Mouse (Mus musculus) gastrocnemius, adult 8-10 months (tissue): ENCODE measurements around the gene Rhpn2. TPM values are rescaled to one million over a fixed set of nuclear protein-coding genes. Genes with fewer than 3 reads are reported as not detected.

Source experiments
- DNase-seq, 2 experiments: peaks; one replicate each; pipeline ENCODE4 v3.0.0; 2022; ENCODE audit warnings: low spot score in 2 of 2
- total RNA-seq, 4 experiments: library from RNA; stranded (reverse); gene quantifications; 2 replicates each; pipeline ENCODE4 v1.2.4; 2022

The Rhpn2 gene
- total RNA-seq, 4 experiments from 2014 or later, result 1.7 to 13.0 (median 3.2) TPM

DNA sequence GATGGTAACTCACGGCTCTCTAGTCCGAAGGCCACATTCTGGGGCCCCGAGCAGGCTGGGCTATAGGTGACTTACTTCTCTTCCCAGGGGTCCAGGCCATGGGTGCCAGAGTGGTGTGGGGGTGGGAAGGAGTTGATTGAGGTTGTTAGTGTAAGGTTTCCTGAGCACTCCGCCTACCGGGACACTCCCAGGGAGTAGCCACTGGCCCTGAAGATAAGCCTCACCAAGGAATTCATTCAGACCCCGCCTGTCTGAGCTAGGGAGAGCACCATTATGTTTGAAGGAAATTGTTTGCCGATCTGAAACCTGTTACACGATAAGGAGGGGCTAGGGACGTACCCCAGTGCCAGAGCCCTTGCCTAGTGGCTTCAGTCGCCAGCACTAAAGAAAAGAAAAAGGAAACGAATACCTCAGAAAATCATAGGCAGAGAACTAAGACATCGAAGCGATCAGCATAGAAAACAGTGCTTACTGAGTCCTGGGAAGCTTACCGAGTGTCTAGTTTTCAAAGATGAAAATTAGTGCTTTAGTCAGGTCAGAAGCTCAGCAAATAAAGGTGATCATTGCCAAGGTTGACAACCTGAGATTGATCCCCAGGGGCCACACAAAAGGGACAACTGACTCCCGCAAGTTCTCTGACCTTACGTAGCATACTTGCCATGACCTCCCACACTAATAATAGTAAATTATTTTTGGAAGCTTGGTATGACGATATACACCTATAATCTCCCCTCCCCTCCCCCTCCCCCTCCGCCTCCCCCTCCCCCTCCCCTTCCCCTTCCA, 14.1 kb downstream of the Rhpn2 start:
- no peak for DNase-seq

DNA sequence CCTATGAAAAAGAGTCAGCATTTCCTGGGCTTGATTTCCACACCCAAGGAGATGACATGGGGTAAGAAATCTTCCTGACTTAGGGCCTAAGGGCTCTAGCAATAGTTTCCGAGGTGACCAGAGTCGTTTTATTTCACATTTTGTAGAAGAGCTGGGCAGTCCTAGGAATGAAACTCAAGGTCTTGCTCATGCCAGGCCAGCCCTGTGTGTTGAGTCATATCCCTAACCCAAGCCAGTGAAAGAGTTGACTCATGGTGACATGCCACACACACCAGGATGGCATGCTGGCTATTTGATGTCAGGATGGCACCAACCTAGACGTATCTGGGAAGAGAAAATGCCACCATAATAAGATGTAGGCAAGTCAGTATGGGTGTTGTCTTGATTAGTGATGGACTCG, 15.1 kb downstream of the Rhpn2 start:
- DNase-seq, result no peak

DNA sequence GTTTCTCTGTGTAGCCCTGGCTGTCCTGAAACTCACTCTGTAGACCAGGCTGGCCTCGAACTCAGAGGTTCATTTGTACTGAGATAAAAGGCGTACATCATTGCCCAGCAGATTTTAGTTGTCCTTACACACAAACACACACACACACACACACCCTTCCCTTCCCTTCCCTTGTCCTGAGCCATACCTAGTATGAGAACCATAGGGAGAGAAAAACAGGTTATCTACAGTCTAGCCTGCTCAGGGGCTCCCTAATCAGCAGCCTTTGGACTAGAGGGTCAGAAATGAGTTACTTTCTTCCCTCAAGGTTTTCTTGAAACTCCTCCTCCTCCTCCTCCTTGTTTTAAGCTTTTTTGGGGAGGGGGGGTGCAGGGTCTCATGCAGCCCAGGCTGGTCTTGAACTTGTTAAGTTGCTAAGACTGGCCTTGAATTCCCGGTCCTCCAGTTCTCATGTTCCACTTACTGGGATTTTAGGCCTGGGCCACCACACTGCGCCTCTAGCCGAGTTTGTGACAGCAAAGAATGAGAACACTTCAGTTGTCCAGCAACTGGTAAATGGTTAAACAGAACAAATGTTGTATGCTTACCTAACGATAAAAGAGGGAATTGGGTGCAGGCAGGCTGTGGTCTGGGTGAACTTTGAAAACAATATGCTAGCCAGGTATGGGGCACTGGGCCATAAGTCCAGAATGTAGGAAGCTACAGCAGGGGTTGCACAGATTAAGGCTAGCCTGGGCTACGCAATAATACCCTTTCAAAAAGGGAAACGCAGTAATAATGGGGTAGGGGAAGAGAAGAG, 16.1 kb downstream of the Rhpn2 start:
- no peak for DNase-seq

DNA sequence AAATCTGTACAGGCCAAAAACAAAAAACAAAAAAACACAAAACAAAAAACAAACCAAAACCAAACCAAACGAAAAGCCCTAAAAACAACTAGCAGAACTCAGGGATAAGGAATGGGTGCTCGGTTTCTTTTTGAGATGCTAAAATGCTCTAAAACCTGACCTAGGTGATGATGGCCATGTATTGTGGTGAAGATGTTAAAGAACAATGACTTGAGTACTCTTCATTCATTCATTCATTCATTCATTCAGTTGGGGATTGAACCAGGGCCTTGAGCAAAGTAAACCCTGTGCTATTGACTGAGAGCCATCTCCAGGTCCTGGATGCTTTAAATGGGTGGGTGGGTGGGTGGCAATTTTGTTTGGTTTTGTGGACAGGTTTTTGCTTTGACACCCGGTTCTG, 17.2 kb downstream of the Rhpn2 start:
- no peak for DNase-seq

DNA sequence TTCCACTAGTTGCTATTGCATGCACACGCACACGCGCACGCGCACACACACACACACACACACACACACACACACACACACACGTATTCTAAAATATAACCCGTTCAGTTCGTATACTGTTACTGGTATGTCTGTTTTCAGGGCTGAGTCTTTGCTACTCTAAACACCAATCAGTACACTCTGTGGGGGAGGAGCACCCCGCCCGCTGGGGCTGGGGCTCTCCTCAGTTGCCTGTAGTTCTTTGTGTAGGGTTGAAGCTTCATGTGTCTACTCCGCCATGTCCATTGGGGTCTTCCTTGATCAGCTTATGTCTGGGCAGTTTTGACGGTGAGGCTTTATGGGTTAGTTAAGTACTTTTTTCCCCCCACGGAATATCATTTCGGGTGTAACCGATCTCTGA, 19.3 kb downstream of the Rhpn2 start:
- DNase-seq, result no peak

DNA sequence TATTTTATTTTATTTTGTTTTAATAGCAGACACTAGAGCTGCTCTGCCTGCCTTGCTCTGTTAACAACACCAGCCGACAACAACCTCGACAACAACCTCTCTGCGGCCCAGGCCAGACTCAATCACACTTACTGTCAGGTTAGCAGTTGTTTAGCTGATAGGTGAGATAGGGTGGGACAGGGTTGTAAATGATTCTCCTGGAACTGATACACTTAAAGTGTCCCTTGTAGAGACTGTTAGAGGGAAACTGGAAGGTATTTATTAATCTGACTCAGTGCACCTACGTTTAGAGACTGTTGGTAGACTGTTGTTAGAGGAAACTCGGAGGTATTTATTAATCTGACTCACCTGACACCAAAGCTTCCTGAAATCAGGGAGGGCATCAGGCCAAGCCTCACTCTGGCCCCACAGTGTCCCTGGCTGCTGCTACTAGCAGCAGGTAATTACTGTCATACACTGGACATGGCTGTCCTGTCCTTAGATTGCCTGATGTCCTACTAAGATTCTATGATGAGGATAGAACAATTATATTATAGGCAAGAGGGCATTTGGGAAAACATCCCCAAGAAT, 21.4 kb downstream of the Rhpn2 start:
- DNase-seq, result no peak

DNA sequence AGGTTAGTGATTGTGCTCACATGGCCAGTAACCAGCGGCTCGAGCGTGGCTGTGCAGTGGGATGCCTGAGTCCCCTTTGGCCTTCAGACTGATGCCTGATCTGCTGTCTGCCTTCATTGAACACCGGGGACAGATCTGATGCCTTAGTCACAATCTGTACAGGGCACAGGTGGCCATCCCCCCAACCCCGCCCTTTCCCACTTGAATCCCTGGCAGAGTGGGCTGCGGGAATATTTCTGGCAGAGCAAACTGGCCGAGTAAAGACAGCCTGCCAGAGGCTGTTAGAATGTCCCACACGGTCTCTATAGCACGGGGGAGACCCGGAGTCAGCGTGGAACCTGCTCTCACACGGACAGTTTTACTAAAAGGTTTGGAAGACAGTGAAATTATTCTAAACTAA, 23.7 kb downstream of the Rhpn2 start:
- no peak for DNase-seq

DNA sequence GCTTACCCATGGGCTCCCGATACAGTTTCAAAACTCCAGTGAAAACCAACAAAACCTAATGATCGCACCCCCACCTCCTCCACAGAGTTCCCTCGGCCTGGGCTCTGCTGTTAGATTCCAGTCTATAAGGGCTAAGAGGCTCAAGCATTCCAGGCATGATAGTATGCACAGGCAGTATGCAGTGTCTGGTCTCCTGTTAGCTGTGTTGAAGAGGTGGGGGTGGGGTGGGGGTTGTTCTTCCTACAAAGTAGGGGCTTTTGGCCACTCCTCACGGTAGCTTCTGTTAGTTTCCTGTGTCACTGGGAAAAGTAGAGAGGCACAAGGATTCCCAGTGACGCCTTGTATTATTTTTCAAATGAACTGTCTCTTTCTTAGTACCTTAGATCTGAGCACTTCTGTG, 28.3 kb downstream of the Rhpn2 start:
- DNase-seq, result no peak

DNA sequence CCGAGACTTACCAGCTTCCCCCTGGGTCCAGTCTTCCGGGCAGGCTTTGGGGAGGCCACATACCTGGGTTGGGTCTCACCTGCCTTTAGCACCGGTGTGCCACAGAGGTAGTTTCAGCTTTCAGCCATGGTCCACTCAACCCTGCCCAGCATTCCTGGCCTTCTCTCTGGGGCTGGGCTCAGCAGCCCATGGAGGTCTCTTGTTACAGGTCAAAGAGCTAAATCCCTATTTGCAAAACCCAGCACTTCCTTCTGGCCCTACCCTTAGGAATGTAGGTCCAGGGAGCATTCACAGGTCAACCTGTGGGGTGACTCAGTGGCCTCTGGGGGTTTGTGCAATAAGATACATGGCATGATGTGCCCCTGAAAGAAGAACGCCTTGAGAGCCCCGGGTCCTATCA, 28.9 kb downstream of the Rhpn2 start:
- DNase-seq, result no peak

DNA sequence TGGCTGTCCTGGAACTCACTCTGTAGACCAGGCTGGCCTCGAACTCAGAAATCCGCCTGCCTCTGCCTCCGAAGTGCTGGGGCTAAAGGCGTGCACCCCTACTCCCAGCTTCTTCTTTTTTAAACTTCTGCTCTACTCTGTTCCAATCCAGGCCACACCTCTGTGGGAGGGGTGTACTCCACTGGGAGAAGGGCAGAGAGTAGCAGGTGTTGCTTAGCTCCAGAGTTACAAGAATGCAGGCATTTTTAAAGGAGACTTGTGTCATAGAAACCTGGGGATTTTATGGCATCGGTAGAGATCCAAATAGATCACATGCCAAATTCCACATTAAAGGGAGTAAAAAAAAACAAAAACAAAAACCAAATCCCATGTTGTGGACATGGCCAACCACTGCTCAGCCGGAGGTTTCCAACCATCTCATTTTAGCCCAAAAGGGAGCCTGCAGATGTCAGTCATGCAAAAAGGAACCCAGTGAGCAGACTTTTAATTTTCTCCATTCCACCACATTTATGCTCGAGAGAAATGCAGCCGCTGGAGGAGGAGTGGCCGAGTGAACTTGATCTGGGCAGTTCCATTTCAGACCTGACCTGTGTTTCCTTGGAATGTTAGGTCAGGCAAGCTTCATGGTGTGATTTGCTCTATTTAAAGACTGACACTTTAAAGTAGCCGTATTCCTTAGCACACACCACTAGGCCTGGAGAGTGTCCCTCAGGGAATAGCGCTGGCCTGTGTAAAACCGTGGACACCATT, 31.4 kb downstream of the Rhpn2 start:
- no peak for DNase-seq

DNA sequence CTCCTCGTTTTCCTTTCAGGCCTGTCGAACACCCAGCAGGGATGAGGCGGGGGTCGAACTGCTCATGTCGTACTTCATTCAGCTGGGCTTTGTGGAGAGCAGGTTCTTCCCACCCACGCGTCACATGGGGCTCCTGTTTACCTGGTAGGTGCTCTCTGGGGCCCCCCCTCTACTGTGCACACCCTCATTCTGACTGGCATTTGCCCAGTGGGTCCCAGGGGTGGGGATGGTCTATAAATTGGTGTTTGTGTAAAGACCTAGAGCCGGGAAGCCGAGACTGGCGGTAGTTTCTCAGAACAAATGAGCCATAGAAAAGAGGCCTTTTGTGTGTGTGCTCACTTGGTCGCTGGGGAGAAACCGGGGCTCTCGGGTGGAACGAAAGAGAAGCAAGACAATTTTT, 37.1 kb downstream of the Rhpn2 start:
- no peak for DNase-seq

DNA sequence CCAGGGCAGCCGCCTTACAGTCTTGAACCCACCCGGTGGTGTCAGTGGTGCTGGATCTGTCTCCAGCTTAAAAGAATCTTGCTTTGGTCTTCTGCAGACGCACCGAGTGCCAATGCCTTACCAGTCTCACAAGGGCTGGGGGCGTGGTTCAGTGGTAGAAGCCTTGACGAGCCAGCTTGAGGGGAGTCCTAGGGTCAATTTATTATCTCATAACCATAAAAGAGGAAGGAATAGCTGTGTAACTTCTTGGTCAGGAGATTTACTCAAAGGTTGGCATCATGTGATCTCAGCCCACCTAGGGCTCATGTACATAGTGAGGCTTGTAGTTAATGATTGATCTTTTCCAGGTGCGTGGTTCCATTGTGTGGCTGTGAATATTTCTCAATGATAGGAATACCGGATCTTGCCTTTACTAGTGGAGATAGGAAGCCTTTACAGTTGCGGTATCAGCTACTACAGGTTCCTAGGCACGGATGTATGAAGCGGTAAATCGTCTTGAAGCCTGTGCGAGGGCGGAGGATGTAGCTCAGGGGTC, 38.6 kb downstream of the Rhpn2 start:
- no peak for DNase-seq

DNA sequence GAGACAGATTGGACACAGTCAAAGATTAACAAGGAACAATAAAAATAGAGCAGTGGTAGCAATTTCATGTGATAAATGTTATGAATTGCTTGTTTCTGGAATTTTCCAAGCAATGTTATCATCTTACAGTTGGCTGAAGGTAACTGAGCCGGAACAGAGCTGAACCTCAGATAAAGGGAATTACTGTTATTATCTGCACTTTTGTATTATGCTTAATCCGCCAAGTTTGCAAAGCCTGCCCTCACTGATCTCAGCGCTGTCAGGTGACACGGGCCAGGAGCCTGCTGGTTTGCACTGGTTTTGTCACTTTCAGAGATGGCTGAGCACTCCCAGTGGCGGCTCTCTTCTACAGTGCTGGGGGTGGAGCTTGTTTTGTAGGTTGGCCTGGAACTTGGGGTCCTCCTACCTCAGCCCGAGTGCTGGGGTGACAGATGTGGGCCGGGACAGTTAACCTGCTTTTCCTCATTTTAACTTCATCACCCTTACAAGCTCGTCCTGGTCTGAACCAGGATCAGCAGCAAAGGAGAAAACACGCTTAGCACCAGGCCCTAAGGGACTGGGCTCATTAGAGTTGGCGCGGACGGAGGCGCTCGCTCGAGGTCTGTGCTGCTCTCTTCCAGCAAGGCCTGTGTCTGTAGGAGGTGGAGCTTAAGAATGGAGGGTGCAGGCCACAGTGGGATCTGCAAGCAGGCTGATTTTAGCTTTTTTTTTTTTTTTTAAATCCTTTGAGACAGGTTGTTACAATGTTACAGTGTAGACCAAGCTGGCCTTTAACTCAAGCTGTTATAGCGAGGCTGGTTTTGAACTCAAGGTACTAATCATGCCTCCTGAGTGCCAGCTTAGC, 39.4 kb downstream of the Rhpn2 start:
- DNase-seq, result no peak

DNA sequence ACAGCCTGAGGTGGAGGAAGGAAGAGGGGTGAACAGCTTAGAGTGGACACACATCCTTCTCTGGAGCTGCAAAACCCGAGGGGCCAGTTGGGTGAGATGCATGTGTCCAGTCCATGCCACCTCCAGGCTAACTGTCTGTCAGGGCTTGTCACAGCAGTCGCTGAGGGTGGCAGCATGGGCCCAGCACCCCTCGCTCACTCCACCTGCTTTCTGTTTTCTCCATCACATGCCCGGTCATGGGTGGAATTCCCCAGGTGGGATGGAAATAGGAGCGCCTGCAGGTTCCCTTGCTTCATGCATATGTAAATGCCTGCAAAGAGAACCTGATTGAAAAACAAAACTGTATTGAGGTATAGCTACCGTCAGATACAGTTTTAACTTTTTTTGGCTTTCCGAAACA, 40.3 kb downstream of the Rhpn2 start:
- no peak for DNase-seq

DNA sequence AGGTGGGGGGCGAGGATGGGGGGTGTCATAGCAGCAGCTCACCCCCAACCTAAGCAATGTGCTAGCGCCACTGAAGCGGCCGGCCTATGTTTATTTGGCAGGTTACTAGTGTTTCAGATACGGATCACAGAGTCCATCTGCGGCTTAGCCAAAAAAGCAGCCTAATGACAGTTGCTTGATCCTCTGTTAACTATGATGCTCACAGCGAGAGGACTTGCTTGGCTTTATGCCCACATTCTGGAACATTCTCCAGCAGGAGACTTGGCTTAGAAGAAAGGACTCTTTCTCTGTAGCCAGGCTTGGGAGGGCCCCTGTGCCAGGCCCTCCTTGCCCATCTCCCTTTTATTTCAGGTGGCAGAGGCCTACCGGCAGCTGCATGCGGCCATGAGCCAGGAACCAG, 42.7 kb downstream of the Rhpn2 start:
- no peak for DNase-seq

DNA sequence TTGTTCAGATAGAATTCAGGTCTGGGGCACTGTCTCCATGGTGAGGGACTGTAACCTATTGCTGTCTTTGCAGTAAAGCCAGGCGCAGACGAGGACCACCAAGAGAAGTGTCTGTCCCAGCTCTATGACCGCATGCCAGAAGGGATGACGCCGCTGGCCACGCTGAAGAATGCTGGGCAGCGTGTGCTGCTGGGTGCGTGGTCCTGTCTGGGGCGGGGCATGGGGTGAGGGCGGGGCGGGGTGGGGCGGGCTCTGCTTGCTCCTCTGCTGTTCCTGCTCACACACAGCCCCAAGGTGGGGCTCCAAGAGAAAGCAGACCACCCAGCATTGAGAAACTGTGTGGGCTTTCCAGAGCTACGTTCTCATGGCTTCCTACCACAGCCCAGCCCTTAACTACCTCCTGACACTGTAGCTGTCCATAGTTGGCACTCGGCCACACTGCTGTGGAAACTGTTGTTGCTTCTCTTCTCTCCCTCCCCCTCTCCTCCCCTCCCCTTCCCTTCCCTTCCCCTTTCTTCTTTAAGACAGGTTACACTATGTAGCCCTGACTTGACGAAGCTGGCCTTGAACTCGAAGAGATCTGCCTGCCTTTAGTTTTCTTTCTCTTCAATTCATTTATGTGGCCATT, 45.6 kb downstream of the Rhpn2 start:
- no peak for DNase-seq

DNA sequence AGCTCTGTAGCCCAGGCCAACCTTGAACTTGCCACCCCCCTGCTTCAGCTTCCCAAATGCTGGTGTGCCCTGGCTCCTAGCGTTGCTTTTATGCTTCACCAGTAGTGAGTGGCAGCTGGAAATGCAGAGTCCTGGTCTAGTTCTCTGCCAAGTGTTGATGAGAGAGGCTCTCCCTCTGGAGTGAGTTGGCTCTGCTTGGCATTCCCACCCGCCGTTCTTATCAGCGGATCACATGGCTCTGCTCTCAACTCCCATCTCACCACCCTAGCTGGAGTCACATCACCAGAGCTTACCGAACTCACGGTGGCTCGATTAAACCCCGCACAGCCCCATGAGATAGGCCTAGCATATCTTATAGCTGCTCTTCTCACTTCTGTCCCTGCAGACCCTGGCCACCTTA, 46.4 kb downstream of the Rhpn2 start:
- no peak for DNase-seq

DNA sequence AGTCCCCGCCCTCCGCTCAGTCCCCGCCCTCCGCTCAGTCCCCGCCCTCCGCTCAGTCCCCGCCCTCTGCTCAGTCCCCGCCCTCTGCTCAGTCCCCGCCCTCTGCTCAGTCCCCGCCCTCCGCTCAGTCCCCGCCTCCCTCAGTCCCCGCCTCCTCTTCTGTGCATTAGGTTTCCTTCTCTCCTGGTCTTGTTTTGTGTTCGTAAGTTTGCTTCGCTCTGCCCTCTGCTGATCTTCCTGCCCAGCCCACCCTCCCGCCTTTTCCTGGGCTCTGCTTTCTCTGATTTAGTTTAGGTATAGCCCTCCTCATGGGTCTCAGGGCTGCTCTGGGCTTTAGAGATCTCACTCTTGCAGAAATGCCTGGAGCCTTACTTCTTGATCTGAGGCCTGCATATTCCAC, 47.9 kb downstream of the Rhpn2 start:
- DNase-seq, result no peak

DNA sequence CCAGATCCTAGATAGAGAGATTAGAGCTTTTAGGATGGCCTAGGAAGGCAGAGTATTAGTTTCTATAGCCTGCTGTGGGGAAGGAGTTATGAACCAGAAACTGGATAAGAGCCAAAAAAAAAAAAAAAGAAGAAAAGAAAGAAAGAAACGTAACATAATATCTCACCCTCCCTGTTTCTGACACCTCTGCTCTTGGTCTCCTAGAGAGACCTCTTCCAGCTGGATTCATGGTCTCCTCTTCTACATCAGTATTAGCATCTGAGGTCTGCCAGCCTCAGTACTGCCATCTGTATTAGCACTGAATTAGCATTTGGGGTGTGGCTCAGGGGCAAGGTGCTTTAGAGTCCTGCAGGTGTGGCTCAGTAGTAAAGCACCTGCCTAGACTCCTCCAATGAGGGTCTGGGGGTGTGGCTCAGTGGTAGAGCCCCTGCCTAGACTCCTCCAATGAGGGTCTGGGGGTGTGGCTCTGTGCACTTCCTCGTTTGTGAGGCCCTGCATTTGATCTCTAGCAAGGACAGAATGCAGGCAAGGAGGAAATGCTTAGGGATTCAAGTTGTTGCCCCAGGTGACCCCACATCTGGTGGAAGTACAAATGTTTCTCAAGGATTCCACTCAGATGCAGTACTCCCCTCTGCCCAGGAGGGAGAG, 48.9 kb downstream of the Rhpn2 start:
- no peak for DNase-seq

DNA sequence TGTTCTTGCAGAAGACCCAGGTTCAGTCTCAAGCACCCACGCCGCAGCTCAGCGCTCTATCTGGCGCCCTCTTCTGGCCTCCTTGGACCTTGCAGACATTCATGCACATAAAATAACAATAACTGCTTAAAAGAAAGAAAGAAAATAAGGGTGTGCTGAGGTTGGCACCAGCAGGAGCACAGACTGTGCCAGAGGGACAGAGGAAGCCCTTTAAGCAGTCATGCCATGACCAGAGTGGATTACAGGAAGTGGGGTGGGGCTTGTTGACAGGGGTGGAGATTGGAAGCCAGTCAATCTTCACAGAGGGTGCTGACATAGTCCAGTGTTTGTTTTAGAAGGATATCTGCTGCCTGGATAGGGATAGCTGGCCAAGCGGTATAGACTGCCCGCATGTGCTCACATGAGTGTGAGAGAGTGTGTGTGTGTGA, 52.6 kb downstream of the Rhpn2 start:
- DNase-seq, result no peak
